Mouse (Mus musculus): ENCODE measurements around the gene Cmtm2b.

GRCm38 (mm10) chr8:104341678-104342077, 19.6 kb downstream of the Cmtm2b start:
- no peak for TF ChIP-seq CTCF (conservative IDR thresholded peaks at IDR 0.05; ENCODE audit: insufficient read depth, insufficient read length, low read depth, low read length)
- no peak for TF ChIP-seq POLR2A (IDR thresholded peaks at IDR 0.05; ENCODE audit: low read depth, low read length)

Measured in kidney, adult 2 months (tissue).